Mouse (Mus musculus) common myeloid progenitor, adult 5-6 weeks (primary cell): ENCODE data around the gene Aamp. TPM values are rescaled to one million over a fixed set of nuclear protein-coding genes. Genes with fewer than 3 reads are reported as not detected.

Experiments
- ATAC-seq: replicated peaks from 2 replicates; pipeline ENCODE4 v1.8.0; 2016; ENCODE audit warnings: low read depth, mild to moderate bottlenecking, moderate TSS enrichment, inconsistent platforms; ENCODE audit not compliant: poor library complexity, severe bottlenecking
- total RNA-seq: library from RNA; stranded (forward); fragments of 200-1000, 187-1606 nt; gene quantifications from 2 replicates; pipeline ENCODE4 v1.2.3, GENCODE M21; 2017

Aamp gene
- total RNA-seq, 1 experiment from 2014 or later = 84.2 TPM

DNA sequence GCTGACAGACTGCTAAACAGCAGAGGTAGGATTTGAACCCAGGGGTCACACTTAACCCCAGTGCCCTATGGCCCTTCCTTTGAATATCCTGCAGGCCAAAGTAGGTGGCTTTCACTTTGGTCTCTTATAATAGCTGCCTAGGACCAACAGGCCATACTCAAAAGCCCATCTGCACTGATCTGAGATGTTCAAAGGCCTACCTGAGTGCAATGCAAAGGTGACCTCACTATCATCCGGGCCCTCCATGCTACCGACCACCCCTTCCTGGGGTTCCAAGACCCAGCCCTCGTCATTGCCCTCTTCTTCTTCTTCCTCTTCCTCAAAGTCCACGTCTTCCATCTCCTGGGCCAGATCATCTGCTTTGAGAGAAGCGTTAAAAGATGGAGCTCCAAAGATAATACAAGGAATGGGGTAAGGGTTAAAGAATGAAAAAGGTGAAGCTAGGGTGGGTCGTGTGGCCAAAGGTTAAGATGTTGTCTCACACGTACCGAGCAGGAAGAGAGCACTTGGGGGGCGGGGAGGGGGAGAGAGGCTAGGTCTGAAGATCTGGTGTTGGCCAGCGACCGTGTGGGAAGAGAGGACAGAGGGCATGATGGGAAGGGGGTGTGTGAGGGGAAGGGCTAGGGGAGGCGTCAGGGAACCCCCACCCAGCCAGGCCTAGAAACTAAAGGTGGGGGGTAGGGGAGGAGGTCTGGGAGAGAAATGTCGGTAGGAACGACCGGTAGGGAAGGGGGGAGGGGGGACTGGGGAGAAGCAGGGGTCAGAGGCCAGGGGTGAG is 663 bp downstream of the Aamp start:
- peak; percentile 31 for ATAC-seq

DNA sequence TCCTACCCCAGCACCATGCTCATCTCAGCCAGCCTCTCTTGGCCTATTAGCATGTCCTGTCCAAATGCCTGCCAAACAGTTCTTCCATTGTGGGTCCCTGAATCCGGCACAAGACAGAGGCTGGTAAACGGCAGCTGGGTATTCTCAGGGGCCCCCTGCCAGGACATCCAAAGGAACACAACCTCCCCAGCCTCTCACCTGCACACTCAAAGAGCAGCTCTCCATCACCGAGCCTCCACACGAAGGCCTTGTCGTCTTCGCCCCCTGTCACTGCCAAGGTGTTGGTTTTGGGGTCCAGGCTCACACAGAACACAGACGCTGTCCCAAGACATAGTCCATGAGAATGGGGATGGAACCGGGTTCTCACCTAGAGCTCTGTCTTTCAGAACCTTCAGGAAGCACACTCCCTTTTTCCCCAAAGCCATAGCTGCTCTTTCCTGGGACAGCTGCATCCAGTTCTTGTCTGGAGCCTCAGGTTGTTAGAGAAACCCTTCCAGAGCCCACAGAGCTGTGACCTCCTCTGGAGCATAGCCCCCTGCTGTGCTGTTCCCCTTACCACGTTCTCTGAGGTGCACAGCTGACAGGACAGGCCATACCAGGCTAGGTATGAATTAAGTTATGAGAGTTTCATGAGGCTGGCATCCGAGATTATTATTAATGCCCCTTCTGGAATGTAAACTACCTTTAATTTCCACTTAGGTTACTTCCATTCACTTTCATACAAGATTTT is 1.5 kb downstream of the Aamp start:
- ATAC-seq = no peak

DNA sequence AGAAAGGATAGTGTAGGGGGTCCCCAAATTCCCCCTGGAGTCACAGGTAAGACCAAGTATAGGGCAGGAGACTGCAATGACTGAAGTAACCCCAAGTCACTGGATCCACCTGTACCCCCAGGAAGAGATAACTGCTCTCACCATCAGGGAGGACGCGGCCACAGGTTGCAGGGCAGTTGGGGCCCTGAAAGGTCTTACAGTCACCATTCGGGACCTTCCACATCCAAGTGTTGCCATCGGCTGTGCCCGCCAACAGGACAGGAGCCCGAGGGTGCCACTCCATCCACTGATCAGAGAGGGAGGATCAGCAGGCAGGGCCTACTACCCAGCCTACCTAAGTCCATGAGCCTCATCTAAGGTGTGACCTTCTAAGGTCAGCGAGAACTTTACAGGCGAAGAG is 2.7 kb downstream of the Aamp start:
- no peak for ATAC-seq

DNA sequence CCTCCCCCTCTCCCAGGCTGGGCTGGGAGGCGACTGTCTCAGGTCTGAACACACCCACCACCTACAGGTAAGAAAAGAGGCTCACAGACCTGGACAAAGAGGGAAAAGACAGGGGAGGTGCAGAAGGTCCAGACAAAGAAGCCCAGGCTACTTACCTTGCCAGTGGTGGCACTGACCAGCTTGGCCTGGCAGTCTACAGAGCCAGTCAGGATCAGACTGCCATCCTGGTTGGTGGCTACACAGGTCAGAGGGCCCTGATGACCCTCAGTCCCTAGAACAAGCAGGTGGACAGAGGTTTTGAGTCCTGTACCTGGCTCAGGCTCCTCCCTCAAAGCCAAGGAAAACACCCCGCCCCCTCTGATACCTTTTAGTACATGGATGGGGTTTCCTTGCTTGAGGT is 3.2 kb downstream of the Aamp start:
- ATAC-seq = no peak

DNA sequence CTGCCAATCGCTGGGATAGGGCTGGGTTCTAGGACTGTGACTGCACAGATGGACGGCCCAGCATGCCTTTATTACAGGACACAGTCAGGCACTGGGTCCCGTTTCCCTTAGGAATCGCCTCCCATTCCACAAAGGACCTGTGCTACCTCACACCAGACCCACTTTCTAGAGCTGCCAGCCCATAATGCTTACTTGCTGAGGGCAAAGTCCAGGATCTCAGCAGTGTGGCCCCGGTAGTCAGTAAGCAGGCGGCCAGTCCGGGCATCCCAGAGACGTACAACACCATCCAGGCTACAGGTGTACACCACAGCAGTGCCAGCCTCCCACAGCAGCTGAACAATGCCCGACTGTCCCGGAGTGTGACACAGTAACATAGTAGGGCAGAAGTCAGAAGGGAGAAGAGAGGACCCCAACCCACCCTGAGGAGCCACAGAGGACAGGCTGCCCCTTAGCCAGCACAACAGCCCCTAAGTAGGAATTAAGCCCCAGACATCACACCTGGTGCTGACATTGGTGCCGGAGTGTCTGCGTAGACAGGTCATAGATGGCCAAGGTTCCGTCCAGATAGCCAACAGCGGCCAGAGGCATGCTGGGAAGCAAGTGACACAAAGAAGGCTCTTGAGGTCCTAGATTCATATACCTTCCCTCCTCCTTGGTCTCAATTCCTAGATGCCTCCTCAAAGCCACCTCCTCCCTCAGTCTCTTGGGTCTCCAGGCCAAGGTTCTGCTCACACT is 3.8 kb downstream of the Aamp start:
- ATAC-seq = no peak

DNA sequence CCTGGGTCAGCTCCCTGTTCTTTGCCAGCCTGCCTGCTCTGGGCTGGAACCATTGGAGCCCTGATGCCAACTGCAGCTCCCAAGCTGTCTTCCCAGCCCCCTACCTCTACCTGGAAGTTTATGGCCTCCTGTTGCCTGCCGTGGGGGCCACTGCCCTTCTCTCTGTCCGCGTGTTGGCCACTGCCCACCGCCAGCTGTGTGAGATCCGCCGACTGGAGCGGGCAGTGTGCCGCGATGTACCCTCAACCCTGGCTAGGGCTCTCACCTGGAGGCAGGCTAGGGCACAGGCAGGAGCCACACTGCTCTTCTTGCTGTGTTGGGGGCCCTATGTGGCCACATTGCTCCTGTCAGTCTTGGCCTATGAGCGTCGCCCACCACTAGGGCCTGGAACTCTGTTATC is 5.5 kb downstream of the Aamp start:
- no peak for ATAC-seq

DNA sequence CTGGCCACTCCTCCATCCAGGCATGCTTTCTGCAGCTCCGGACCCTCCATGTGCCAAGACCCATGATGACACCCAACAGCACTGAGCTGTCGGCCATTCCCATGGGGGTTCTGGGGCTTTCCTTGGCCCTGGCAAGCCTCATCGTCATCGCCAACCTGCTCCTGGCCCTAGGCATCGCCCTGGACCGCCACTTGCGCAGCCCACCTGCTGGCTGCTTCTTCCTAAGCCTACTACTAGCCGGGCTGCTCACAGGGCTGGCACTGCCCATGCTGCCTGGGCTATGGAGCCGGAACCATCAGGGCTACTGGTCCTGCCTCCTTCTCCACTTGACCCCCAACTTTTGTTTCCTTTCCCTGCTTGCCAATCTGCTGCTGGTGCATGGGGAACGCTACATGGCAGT is 6.0 kb downstream of the Aamp start, which contains the start of gene Gpbar1:
TSS of gene Gpbar1 (plus strand) at position 13 of the 400 bp plus-strand sequence.
- no peak for ATAC-seq

DNA sequence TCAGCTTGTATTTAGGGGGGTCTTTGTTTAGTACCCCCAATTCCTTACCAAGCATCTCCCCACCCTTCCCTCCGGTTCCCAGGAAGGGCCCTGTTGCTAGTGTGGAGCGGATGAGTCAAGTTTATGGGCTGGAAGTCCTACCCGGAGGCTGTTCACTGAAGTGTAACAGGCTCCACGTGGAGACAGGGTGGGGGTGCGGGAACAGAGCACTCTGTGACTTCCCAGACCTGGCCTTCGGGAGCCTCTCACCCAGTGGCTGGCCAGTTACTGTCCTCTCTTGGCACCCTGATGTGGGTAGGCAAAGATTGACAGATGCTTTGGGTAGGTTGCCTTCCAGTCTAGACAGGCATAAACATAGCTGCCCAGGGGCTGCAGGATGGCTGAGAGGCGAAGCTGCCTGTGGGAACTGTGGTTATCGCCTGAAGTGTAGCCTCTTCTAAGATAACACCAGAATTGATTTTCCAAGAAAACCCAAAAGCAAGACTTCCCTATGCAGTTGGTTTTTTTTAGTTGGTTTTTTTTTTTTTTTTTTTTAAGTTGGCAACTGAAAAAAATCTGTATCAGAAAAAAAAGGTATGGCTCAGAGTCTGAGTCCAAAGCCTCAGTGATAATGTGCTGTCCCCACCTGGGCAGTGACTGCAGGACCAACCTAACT is 6.5 kb downstream of the Aamp start:
- ATAC-seq = no peak

DNA sequence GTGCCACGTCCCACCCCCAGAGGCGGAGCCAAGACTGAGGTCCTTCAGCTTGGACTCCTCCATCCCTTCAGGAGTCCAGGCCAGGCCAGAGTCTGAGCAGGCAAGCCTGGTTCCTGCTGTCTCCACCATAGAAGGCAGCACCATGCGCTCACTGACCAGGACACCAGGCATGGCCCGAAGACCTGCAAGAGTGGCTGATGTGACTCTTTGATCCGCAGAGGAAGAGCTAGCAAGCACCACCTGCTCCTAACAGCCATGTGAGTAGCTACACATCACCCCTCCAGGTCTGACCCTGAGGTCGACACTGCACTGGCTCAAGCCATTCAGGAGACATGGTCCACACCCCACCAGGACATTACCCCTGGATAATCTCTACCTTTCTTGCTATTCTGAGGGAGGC is 7.5 kb downstream of the Aamp start:
- no peak for ATAC-seq

DNA sequence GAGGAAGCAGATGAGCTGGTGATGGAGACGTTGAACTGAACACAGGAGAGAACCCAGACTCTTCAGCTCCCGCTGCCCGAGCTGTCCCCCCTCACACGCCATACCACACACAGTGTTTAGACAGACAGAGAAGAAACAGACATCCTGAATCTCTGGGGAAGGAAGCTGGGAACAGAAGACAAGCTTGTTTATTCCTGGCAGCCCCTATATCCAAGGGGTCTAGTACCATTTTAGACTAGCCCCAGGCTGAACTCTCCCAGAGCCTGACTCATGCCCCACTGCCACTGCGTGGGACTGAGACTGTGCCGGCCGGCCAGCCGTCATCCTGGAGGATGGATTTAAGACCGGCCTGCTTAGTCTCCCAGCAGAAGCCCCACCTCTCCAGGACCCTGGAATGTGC is 9.5 kb downstream of the Aamp start:
- no peak; the same call in 1 of the 2 replicates for ATAC-seq

DNA sequence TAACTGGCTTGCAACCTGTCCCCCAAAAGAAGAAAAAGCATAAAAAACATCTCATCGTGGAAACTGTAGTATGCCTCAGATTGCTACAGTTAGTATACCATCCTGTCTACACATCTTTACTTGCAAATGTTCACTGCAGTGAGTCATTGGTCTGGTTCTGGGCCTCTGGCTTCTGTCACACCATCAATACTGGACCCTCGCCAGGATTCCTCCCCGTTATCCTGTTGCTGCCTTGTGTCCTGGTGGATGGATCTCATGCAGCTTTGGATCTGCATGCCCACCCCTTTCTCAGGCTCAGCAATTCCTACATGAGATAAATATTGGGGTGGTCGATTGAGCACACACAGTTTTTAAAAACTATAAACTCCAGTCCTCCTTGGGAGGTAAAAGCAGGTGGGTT is 12.9 kb downstream of the Aamp start:
- no peak for ATAC-seq

DNA sequence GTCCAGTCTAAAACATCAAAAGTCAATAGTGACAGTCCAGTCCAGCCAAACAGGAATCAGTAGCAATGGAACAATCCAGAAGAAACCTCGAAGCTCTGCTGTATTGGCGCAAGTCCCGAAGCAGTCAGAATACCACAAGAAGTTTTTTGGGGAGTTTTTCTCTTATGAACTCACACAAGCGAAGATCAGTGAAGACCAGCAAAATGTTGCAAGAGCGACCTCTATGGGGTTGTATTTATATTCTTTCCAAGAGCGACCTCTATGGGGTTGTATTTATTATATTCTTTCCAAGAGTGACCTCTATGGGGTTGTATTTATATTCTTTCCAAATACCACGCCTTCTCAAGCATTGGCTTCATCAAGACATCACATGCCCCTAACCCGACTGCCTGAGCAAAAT is 15.8 kb downstream of the Aamp start:
- ATAC-seq = peak; percentile 26; the same call in 1 of the 2 replicates

DNA sequence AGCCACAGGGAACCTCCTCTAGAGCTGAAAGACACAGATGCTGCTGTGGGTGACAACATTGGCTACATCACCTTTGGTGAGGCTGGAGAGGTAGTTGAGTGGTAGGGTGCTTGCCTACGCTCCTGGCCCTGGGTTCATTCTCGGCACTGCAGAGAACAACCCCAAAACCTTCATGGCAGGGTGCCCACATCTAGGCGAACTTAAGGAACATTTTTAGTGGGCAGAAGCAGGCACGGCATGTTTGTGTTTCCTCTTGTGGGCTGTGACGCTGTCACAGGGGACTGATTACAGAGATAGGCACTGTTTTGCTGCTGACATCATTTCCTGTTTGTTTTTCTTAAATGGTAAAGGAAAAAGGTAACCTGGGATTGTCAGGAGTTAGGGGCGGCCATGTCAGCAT is 22.0 kb downstream of the Aamp start:
- ATAC-seq = 0 out of 2 replicates have a peak, but pooled peaks have one; percentile 27

DNA sequence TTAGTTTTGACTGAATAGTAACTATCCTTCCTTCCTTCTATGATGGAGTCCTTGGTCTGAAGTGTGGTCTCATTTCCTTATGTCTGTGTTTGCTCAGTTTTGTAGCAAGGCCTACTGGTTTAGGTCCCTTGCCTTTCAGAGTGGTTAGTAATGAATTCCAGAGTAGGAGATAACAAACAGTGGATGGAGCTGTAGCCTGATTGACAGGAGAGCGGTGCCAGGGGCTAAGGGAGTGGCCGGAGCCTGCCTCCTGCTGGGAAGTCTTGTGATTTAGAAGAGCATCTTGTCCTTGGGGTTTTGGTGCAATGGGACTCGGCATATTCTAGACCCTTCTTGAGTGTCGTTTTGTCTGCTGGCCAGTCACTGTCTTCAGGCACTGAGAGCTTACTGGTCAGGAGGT is 27.8 kb downstream of the Aamp start:
- ATAC-seq = no peak

DNA sequence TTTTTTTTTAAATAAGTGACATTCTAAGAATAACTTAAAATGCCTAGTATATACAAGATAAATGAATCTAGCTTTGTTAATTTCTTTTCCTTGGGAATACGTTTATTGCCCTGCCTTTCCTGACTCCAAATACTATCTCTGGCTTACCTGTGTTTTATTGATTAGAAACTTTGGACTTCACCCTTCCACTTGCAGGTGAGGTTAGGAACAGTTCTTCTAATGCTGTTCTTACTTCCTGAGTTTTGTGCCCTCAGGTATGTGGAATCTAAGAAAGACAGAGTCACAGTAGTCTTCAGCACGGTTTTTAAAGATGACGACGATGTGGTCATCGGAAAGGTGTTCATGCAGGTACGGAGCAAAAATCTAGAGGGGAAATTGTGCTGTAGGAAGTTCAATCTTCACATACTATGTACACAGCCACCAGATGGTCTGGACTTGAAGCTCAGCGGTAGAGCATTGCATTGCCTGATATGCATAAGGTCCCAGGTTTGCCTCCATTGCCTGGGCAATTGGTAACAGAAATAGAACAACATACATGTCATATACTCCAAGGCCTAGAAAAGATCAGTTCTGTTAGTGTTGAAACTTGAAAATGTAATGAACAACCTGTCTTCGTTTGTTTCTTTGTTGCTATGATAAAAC is 28.7 kb downstream of the Aamp start:
- no peak for ATAC-seq

DNA sequence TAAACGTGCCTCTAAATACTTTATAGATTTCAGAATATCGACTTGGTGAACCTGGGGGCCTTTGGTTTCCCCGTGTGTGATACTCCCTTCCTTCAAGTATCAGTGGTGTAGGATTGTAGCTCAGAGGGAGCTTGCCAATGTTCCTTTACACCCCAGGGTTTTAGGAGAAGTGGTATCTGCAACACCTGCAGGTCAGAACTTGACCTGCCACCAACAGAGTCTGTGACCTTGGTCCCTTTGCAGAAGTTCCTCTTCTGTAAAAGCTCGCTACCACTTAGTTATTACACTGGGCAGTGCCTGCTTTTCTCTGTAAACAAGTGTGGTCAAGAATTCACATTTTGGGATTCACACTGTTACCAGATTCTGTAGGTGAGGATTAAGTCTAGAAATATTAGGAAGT is 34.4 kb downstream of the Aamp start:
- ATAC-seq = 0 out of 2 replicates have a peak, but pooled peaks have one; percentile 13

DNA sequence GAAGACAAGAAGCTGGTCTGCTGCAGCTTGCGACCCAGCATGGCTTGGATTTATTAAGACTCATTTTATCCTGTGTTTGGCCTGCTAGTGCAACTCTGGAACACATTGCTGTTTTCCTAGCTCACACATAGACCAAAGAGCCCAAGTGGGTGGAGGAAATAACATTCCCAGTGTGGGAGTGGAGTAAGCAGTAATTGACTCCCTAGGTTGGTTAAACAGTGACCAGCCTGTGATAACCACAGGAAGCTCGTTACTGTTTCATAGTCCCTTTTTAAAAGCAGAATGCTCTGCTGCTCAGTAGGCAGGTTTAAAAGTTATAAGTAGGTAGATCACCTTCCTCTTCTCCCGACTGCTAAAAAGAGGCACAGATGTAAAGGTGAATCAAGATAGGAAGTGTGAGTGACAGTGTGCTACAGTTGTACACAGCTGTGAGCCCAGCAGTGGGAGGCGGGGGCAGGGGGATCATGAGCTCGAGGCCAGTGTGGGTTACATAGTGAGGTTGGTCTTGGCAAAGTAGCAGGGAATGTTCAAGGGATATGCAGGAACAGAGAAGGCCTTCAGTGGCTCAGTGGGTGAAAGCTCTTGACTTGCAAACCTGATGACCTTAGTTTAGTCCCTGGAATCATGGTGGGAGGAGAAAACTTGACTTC is 35.1 kb downstream of the Aamp start:
- no peak for ATAC-seq

DNA sequence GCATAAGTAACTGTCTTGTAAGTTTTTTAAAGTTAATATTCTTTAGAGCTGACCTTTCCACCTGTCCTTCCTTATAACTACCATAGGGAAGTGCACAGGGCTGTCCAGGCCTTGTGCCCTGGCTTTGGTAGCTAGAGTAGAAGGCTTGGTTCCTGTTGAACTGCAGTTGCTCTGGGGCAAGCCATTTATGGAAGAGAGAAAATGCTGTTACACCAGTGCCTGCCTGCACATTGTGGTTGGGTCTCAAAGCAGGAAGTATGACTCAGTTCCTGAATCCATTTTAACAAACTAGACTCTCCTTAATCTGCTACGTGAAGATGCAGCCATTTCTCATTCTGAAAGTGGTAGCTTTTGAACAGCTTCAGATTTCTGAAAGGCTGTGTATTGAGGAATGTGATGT is 35.7 kb downstream of the Aamp start:
- peak; percentile 97 for ATAC-seq

DNA sequence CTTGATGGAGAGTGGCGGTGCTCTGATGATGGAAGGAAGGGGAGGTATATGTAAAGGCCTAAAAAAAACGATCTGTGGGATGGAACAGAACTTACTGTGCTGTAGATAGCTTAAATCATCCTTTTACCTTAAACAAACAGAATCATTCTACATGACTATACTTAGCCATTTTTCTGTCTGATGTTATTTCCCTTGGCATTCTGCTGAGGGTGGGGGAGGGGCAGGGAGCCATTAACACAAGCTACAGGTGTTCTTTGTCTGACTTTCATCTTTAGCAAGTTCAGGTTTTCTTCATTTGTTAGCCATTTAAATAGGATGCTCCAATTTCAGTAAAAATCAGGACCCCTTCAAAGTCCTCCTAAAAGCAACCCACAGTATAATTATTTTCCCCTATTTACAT is 39.0 kb downstream of the Aamp start:
- no peak for ATAC-seq
